Mouse (Mus musculus) CD4-positive, CD25-positive, alpha-beta regulatory T cell, adult 2 months (primary cell): ENCODE measurements around the gene Kl.

Experiments used
- DNase-seq: peaks from one replicate; pipeline ENCODE4 v3.0.0-alpha.2; 2012; ENCODE audit warnings: low read depth, low spot score

The Kl gene

DNA sequence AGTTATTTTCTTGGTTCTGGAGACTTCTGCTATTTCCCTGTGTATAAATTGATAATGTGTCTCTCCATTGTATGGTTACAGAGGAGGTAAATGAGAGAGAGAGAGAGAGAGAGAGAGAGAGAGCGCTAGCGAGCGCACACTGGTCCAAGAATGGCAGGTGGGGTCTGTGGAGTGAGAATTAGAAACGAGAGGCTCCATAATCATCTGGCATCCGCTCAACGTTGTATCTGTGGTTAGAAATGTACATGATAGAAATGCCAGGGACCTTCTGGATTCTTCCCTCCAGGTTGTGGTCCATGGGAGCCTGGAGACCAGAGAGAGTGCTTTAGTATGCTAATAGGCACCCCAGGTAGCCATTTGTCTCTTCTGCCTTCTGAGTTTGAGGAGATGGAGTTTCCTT is 76.5 kb downstream of the Kl start:
- no peak for DNase-seq

DNA sequence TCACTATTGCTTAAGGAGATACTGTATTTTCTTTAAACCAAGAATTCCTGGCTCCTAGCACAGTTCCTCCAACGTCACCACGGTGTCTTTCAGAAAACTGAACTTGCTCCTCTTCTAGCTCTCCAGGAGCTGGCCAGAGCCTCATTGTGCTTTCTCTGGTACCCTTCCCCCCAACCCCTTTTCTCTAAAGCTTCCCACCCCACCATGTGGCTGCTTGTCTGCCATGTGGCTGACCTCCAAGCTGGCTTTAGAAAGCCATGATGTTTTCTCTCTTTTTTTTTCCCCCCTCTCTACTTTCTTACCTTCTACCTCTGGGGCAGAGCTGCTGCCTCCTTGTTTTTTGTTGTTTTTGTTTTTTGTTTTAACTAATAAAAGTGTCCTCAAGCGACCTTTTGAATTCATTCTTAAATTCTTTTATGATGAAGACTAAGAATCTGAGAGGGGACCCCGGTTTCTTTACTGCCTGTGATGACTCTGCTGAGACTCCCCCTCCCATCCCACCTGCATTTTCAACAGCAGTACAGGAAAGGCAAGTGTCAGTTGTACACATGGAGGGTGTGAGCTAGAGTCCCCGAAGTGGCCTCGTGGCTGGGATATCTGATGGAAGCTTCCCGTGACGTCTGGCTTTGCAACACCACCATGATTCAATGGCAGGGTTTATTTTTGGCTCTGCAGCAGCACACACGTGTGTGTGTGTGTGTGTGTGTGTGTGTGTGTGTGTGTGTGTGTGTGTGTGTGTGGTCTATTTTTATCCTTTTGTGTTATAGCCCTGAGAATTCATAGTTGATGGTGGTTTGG is 82.5 kb downstream of the Kl start:
- DNase-seq = no peak

DNA sequence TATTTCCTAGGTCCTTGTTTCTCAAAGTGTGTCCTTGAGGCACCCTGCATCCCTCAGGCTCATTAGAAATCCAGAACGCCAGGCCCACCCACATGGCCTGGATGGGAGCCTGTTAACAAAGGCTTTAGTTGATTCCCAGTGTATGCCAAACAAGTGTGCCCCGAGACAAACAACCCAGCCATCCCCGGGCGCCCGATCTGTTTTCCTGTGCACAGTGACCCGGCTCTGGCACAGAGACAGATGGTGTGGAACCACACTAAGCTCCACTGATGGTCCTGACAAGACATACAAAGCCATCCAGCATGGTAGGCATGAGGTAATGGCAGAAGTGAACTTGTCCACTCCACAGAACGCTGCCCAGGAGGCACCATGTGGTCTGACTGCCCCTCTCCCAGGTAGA is 85.5 kb downstream of the Kl start:
- DNase-seq = no peak

DNA sequence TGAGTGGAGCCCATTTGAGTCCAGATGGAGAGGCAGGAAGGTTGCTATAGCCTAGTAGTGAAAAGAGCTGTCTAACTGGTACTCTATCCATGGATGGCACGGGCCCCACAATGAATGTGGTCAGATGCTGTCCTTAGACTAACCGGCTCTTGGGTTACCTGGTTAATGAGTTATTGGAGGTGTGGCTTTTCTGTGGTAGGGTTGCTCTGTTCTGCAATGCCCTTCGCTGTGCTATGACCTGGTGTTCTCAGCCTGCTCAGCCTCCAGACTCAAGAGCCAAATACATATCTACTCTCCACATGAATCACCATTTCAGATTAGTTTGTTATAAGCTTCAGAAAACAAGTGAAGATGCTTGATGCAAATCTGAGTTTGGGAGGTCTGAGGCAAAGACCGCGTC is 90.5 kb downstream of the Kl start:
- no peak for DNase-seq
